ENCODE assay signal across 8 mouse cellular contexts in genomic region chr16:91011847-91012246, GRCm38 (mm10). TPM values are rescaled to one million over a fixed set of nuclear protein-coding genes. Genes with fewer than 3 reads are reported as not detected.
A peak's percentile ranks its signal among the peaks of the same experiment; 100 is the strongest.
DNase-seq lines count a peak whose midpoint lies in the region; ATAC-seq and TF ChIP-seq lines count a peak whose summit lies in the region.

No protein-coding gene starts in this region.

- H3K4me1 ChIP-seq in lung, postnatal 0 days (ENCODE audit: insufficient read depth, low read depth, low read length) = no peaks in the 10 kb centered on the region
- H3K4me1 ChIP-seq in forebrain, embryonic 13.5 days = peaks cover 22% of the 10 kb centered on the region
- H3K4me1 ChIP-seq in liver, embryonic 12.5 days = peaks cover 31% of the 10 kb centered on the region
- no peaks in the 10 kb centered on the region for H3K4me1 ChIP-seq in stomach, embryonic 14.5 days (ENCODE audit: control insufficient read depth, insufficient read depth, low read length)

- DNase-seq in lung, postnatal 0 days (ENCODE audit: low spot score) = peak; percentile 69
- no peak for DNase-seq in lung, postnatal 4 days
- DNase-seq in cerebellum, adult 9-11 months = no peak
- no peak for DNase-seq in testis, postnatal 10 days (ENCODE audit: low spot score)

- H3K27ac ChIP-seq in lung, postnatal 0 days (ENCODE audit: low read length) = peak overlapping the region; percentile 91
- H3K27ac ChIP-seq in forebrain, embryonic 13.5 days = peak overlapping the region; percentile 93
- peak overlapping the region; percentile 83 for H3K27ac ChIP-seq in liver, embryonic 12.5 days
- peak overlapping the region; percentile 75; the same call in 1 of the 2 replicates for H3K27ac ChIP-seq in stomach, embryonic 14.5 days (ENCODE audit: low read length)

- peak overlapping the region; percentile 91 for H3K4me3 ChIP-seq in lung, postnatal 0 days (ENCODE audit: low read depth, low read length)
- peak overlapping the region; percentile 90 for H3K4me3 ChIP-seq in forebrain, embryonic 13.5 days
- H3K4me3 ChIP-seq in liver, embryonic 12.5 days = peak overlapping the region; percentile 98
- peak overlapping the region; percentile 58 for H3K4me3 ChIP-seq in stomach, embryonic 14.5 days (ENCODE audit: low read depth, low read length)

- no peaks in the 10 kb centered on the region for H3K27me3 ChIP-seq in lung, postnatal 0 days (replicated peaks; ENCODE audit: insufficient read depth, low read length)
- no peaks in the 10 kb centered on the region for H3K27me3 ChIP-seq in forebrain, embryonic 13.5 days
- no peaks in the 10 kb centered on the region for H3K27me3 ChIP-seq in liver, embryonic 12.5 days (replicated peaks)
- H3K27me3 ChIP-seq in stomach, embryonic 14.5 days (ENCODE audit: control insufficient read depth, insufficient read depth, low read length) = no peaks in the 10 kb centered on the region

- H3K9me3 ChIP-seq in lung, postnatal 0 days (ENCODE audit: low read length) = no peaks in the 10 kb centered on the region
- H3K9me3 ChIP-seq in forebrain, embryonic 13.5 days (replicated peaks) = no peaks in the 10 kb centered on the region
- H3K9me3 ChIP-seq in liver, embryonic 12.5 days (replicated peaks) = no peaks in the 10 kb centered on the region
- no peaks in the 10 kb centered on the region for H3K9me3 ChIP-seq in stomach, embryonic 14.5 days (ENCODE audit: control insufficient read depth, low read depth, low read length)

- no peak for TF ChIP-seq EP300 in lung, postnatal 0 days (IDR thresholded peaks at IDR 0.05)

- H3K4me2 ChIP-seq in lung, postnatal 0 days (replicated peaks; ENCODE audit: low read depth, low read length) = peak overlapping the region; percentile 84
- H3K4me2 ChIP-seq in forebrain, embryonic 13.5 days = peak overlapping the region; percentile 67
- peak overlapping the region; percentile 95 for H3K4me2 ChIP-seq in liver, embryonic 12.5 days
- H3K4me2 ChIP-seq in stomach, embryonic 14.5 days (replicated peaks; ENCODE audit: low read depth, low read length) = peak overlapping the region; percentile 85

- H3K36me3 ChIP-seq in lung, postnatal 0 days (ENCODE audit: insufficient read depth, low read length) = peaks cover 12% of the 10 kb centered on the region; the same call in 1 of the 2 replicates
- peaks cover 26% of the 10 kb centered on the region for H3K36me3 ChIP-seq in forebrain, embryonic 13.5 days (ENCODE audit: poor library complexity, severe bottlenecking)
- peaks cover 37% of the 10 kb centered on the region for H3K36me3 ChIP-seq in liver, embryonic 12.5 days
- peaks cover 23% of the 10 kb centered on the region for H3K36me3 ChIP-seq in stomach, embryonic 14.5 days (ENCODE audit: control insufficient read depth, insufficient read depth, low read length)

- TF ChIP-seq CTCF in lung, postnatal 0 days (IDR thresholded peaks at IDR 0.05) = no peak

- no peak for ATAC-seq in lung, postnatal 0 days
- ATAC-seq in forebrain, embryonic 13.5 days = no peak
- ATAC-seq in liver, embryonic 12.5 days = no peak
- ATAC-seq in stomach, embryonic 14.5 days (ENCODE audit: insufficient number of reproducible peaks, insufficient read depth, low FRiP score, low read depth) = no peak
- no peak for ATAC-seq in cerebellum, adult (ENCODE audit: insufficient number of reproducible peaks, low FRiP score, low TSS enrichment)

- WGBS in lung, postnatal 0 days = 21% methylated on average over 3 of the region's 3 CpGs
- 44% methylated on average over 3 of the region's 3 CpGs for WGBS in forebrain, embryonic 13.5 days
- WGBS in liver, embryonic 12.5 days (ENCODE audit: insufficient replicate concordance) = 17% methylated on average over 3 of the region's 3 CpGs
- WGBS in stomach, embryonic 14.5 days = 28% methylated on average over 3 of the region's 3 CpGs

- H3K9ac ChIP-seq in lung, postnatal 0 days (replicated peaks; ENCODE audit: low read depth) = 0 out of 2 replicates have a peak overlapping the region, but pooled peaks have one; percentile 63
- peak overlapping the region; percentile 91 for H3K9ac ChIP-seq in forebrain, embryonic 13.5 days
- peak overlapping the region; percentile 99 for H3K9ac ChIP-seq in liver, embryonic 12.5 days
- H3K9ac ChIP-seq in stomach, embryonic 14.5 days (replicated peaks; ENCODE audit: low read depth, low read length) = no peak overlapping the region

RNA-seq across cellular contexts. Expression of gene Synj1, which starts 0.7 kb away (rescaled TPM):
- 12.7 and 13.1 TPM in 2 replicates for polyA plus RNA-seq in lung, postnatal 0 days (2015; fragmentation: Nextera tagmentation; extraction: Ambion mirVana)
- 22.7 and 27.8 TPM in 2 replicates for polyA plus RNA-seq in forebrain, embryonic 13.5 days (2015; fragmentation: Nextera tagmentation; extraction: Ambion mirVana)
- polyA plus RNA-seq in liver, embryonic 12.5 days (2016; fragmentation: Nextera tagmentation; extraction: Ambion mirVana) = 19.8 and 20.5 TPM in 2 replicates
- 17.5 and 17.8 TPM in 2 replicates for polyA plus RNA-seq in stomach, embryonic 14.5 days (2014; fragmentation: Nextera tagmentation; extraction: Ambion mirVana)

RNA-seq across cellular contexts. Expression of gene Paxbp1, which starts 32.5 kb away (rescaled TPM):
- 20.3 and 23.9 TPM in 2 replicates for polyA plus RNA-seq in lung, postnatal 0 days (2015; fragmentation: Nextera tagmentation; extraction: Ambion mirVana)
- polyA plus RNA-seq in forebrain, embryonic 13.5 days (2015; fragmentation: Nextera tagmentation; extraction: Ambion mirVana) = 75.8 and 77.1 TPM in 2 replicates
- 32.8 and 33.8 TPM in 2 replicates for polyA plus RNA-seq in liver, embryonic 12.5 days (2016; fragmentation: Nextera tagmentation; extraction: Ambion mirVana)
- polyA plus RNA-seq in stomach, embryonic 14.5 days (2014; fragmentation: Nextera tagmentation; extraction: Ambion mirVana) = 80.5 and 81.9 TPM in 2 replicates
